Mouse (Mus musculus) urinary bladder, postnatal 14 days (tissue): Measurements from ENCODE around the gene Was.
"Not testable (repeated sequence)": the region's sequence is repeated elsewhere in the genome, so short reads cannot be mapped to it uniquely, and the experiment has no call there.

Source experiments
- DNase-seq: peaks from one replicate; pipeline ENCODE4 v3.0.0; 2021; ENCODE audit warnings: low spot score

Gene Was

DNA sequence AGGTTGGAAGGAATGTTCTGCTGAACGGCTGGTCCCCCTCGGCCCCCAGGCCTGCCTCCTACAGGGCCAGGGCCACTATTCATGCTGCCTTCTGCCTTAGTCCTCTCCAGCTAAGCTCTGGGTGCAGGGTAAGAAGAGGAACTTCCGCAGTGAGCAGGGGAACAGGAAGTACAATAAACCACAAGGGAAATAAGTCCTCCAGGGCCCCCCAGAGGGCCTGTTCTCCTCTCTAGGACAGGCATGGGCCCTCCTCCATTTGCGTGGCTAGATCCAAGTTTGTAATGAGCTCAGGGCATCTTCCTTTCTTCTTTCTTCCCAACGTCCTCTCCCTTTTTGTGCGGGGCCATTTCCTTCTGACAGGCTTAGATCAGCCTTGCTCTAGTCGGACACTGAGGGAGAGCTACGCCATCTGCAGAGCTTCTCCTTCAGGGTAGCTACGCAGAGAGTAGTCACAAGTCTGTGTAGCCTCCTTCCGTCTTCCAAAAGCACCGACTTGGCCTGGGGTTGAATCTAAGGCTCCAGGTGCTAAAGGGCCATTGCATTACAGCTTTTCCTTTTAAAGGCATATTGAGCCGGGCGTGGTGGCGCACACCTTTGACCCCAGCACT, at the start of gene Was:
TSS of gene Was (minus strand) at position 153 of the 608 bp plus-strand sequence.
- no peak for DNase-seq

DNA sequence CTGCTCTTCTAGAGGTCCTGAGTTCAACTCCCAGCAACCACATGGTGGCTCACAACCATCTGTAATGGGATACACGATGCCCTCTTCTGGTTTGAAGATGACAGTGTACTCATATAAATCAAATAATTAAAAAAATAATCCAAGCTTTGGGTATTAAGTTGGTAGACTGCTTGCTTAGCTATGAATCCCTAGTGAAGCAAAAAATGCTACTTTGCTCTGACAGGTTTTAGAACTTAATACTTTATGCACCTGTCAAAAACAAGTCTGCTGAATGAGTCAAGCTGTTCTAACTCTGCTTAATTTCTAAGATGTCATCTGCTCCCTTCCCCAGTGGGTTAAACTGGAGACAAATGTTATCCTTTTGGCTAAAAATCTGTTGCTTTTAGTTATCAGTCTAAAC, 49.2 kb upstream of the Was start:
- no peak for DNase-seq

DNA sequence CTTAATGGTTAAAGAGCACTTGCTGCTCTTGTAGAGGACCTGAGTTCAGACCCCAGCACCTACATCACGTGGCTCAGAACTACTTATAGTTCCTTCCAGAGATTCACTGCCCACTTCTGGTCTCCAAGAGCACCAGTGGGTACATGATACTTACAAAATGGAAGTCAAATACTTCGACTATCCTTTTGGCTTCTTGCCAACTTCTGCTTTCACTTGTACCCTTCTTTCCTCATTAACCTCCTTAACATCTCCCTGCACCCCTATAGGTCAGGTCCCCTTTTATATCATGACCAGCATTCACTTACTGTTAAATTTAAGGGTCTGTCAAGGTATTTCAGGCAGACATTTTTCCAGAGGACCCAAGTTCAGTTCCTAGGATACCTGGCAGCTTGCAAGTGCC, 45.6 kb upstream of the Was start:
- no peak for DNase-seq

DNA sequence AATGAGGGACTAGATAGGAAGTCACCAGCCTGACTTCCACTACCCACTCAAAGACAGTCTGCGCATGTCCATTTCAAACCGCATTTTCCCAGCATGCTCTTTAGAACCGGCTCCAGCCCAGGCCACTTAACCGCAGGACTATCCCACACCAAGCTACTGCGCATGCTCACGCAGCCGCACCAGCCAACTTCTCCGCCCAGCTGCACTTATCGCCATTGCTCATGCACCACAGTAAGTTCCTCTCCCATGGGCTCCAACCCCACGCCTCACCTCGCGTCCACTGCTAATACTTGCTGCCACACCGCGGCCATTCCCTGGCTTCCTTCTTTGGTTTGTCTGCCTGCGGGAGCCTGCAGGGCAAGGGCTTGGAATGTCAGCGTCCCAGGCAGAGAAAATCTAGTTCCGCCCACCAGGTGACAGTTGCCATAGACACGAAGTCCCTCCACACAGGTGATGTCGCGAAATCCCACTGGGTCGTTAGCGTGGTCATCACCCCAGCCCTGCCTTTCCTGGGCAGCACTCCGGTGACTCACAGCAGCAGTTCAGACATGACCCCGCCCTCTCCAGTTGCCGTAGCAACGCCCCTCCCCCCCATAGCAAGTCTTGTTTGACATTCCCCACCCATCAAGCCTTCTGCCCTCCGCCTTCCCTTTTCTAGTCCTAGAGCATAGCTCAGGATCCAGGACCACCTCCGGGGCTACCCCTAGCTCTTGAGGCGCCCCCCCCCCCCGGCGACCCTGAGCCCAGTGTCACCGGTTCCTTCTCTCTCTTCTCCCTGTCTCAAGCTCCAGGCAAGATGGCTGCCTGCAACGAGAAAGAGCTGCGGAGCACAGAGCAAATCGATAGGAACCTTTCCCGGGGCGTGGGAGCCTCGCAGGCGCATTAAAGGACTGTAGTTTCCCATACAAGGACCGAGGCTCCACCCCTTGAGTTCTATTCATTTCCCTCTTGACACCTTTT, 42.0 kb upstream of the Was start, which contains the start of gene Wdr13:
TSS of gene Wdr13 (minus strand) at position 876 of the 960 bp plus-strand sequence.
- peak; percentile 87 for DNase-seq

DNA sequence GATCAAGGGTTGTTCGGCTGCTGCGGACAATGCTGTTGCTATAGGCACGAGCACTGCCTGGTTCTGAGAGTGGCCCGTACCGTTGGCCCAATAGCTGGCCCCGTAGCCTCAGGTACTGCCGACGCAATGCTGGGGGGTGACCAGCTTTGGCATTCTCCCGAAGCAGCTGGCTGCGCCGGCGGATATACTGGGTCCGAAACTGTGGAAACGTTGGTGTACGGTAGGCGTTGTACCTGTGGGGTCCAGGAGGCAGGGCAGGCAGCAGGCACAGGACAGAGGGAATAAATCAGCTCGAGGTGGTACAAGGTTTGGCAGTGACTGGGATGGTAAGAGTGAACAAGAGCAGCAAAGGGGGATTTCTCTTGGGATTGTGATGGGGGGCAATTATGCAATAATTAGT, 41.1 kb upstream of the Was start:
- no peak for DNase-seq

DNA sequence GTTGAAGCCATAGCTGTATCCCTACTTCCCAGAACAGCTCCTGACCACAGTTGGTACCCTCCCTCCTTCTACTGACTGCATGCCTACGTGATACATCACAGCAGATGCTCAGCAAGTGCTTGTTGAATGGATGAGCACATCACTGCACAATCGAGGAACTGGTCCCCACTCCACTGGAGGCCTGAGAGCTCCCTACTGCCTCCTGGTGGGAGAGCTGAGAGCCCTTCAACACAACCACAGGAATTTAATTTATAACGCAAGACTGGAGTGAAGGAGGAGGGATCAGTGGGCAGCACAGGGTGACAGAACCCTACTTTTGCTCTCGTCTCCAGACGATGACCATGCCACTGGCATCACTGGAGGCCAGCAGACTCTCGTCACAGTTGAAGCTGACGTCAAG, 34.9 kb upstream of the Was start:
- no peak for DNase-seq

DNA sequence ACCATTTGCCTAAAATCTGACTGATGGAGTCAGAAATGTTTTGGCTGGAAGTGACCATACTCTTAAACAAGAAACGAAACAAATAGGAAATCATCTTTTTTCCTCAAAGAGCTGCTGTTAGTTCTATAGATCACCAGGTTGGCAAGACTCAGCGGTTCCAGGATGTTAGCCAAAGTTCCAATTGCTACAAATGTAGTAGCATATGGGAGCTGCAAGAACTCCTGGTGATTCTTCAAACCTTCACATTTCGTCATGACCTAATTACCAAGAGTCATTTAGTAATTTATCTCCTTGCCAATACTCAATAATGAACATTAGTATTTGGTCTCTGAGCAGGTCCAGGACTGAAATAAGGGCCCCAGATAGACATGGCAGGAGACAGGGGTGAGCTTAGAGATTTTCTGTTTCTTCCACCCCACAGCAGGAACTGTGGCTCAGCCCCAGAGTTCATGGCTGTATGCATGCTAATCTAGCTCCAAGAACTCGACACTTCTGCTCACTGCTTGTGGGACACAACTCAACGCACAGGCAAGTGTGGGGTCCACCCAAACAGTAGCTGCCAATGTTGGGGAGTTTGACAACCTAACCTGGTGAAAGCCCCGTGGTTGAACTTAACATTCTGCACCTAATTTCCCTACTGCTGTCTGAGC, 33.6 kb upstream of the Was start:
- DNase-seq, result no peak

DNA sequence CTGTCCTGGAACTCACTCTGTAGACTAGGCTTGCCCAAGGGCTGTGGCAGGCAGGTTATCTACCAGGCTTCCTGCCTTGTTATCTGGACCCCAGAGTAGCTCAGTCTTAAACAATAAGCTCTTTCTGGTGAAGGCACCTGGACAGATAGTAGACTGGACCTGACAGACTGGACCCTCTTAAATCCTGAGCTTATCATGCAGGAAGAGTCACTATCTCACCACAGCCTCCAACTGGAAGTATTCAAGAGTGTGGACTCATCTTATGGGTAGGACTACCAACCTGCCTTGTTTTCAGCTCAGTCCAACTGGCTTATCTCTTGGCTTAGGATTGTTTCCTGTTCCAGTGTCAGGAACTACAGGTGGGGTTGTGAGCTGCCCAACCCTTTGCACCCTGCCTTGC, 27.0 kb upstream of the Was start:
- DNase-seq, result no peak

DNA sequence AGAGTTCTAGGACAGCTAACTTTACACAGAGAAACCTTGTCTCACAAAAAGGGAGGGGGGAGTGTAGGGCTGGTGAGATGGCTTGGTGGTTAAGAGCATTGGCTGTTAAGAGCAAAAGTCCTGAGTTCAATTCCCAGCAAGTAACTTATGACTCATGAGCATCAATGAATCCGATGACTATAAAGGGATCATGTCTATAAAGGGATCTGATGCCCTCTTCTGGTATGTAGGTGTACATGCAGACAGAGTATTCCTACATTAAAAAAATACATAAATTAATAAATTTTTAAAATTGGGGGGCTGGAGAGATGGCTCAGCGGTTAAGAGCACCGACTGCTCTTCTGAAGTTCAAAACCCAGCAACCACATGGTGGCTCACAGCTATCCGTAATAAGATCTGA, 25.0 kb upstream of the Was start:
- DNase-seq, result no peak

DNA sequence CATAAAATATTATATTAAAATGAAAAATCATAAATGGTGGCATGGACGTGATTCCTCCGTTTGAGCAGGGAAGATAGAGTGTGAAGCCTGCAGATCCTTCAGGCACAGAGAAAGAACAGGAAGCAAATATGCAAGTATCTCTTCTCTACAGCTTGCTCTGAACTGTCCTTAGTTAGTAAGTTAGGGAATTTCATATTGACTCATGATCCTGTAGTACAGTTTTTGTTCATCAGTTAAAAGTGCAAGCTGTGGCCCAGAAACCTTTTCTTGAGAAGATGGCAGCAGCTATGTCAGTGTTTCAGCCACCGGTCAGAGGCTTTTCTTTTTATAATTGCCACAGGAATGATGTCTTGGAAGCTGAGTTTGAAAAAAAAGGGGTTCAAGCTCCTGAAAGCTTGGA, 14.7 kb upstream of the Was start:
- no peak for DNase-seq

DNA sequence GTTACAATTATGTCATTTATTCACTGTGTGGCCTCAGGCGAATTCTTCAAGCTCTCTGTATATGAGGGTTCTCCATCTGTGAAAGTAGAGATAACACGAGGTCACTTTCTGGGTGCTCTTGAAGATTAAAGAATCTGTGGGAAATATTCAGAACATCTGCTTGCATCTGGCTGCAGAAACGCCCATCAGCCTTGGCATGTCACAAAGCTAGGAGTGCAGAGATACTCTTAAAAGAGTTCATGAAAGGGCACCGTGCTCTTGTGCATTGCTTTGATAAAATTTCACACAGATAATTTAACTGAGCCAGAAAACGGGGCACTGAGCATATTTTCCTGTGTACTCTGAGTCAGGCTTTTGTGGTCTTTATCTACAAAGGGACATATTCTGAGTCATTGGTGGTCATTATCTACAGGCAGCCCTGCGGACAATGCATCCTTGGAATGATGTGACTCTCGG, 11.9 kb upstream of the Was start:
- DNase-seq, result no peak

DNA sequence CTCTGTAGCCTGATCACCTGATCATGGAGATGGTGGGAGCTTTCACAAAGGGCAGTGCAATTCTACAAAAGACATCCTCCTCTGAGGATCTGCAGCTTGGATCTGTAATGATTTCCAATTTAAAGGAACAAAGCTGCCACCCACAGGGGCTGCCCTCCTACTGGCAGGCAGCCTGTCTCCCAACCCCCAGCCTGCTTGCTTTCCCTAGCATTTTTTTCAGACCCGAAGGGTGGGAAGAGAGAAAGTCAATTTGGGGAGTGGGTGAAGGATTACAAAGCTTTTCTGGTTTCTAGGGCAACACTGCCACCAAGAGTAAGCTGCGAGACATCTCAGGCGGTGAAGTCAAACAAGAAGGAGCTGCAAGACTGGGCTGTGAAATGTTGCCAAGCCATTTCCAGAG, 10.7 kb upstream of the Was start:
- DNase-seq, result no peak

DNA sequence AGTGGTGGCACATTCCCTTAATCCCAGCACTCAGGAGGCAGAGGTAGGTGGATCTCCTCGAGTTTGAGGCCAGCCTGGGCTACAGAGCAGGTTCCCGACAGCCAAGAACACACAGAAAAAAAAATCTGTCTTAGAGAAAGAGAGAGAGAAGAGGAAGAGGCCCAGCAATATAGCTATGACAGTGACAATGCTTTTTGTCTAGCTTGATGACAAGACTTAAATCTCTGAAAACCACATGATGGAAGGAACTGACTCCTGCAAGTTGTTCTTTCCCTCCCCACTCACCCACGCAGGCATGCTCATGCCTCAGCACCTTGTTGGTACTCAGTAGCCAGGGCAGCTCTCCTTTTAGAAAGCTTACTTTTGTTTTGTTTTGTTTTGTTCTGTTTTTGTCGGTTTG, 9.1 kb upstream of the Was start:
- no peak for DNase-seq

DNA sequence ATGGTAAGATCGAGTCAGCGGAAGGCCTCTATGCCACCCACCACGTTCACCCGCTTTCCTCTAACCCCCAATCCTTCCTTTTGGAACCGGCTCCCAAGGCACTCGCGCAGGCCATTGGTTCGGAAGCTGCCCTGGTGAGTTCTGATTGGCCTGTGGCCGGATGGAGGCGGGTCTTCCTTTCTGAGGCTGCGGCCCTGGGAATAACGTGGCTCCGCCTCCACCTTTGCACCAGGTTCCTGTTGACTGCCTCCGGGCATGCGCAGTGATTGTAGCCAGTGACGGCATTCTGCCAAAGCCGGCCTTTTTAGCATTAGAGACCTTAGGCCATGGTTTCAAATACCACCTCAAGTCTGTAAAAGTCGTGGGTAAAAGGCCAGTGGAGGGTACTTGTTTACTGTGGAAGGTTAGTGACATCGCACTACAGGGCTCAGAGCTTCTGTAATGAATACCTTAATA, 6.5 kb upstream of the Was start:
- DNase-seq, result peak; percentile 96

DNA sequence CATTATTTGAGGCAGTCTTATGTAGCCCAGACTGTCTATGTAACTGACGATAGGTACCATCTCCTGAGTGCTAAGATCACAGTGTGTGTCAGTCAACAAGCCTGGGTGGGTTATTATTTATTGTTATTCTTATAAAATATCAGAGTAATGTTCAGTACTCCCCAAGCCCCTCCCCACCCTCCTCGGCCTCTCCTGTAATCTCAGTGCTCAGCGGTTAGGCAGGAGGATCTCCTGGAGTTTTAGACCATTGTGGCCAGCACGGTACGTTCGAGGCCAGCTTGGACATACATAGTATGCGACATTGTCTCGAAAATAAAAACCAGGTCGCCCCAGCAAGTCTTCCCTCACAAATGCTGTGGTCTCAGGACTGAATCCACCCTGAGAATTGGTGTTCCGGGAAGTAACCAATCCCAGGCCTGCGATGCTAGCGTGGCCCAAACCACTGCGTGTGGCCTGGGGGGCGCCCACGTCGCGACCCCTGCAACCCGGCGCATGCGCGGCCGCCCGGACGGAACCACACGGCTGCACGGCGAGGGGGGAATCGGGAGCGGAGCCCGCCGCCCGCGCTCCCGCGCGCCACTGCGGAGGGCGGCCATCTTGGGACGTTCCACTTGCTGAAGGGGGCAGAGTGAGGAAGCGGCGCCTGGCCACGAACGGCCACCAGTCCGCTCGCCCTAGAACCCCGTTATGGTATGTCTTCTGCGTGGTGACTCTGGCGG, 5.9 kb upstream of the Was start:
- peak; percentile 72 for DNase-seq

DNA sequence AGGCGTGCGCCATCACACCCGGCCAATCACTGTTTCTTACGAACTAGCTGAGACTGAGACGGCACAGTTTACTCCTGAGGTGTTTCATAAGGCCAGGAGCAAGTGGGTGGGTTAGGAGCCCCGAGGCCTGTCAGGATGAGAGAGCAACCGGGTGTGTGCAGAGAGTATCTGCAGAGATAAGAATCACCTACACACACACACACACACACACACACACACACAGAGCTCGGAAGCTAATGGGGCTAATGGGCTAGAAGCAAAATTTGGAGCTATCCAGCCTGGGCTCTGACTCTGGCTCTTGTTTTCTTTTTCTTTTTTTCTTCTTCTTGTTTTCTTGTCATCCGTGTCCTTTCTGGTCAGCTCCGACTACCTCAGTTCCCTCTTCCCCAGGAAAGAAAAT, 5.2 kb upstream of the Was start:
- no peak for DNase-seq

DNA sequence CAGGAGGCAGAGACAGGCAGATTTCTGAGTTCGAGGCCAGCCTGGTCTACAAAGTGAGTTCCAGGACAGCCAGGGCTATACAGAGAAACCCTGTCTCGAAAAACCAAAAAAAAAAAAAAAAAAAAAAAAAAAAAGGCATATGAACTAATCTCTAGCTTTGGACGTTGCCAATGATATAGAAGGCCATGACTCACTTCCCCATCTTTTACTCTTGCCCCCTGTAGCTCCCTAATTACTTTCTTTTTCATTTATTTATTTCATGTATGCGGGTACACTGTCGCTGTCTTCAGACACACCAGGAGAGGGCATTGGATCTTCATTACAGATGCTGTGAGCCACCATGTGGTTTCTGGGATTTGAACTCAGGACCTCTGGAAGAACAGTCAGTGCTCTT, 653 bp upstream of the Was start:
- DNase-seq, result not testable (repeated sequence)

DNA sequence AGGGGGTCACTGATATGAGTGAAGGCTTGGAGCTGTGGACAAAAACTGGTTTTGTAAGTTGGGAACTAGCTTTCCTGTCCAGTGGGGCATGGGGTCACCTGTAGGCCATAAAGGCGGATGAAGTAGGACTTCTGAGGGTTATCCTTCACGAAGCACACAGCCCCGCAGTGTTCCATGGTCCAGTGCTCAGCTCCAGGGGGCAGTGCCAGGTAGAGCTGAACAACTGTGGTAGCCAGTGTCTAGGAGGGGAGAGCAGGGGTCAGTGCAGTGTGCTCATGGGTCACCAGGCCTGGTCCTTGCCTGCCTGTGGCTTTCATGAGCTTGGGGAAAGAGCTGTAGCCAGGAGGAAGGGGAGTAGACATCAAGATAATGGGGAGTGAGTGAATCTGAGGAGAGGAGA, 552 bp downstream of the Was start:
- DNase-seq, result no peak

DNA sequence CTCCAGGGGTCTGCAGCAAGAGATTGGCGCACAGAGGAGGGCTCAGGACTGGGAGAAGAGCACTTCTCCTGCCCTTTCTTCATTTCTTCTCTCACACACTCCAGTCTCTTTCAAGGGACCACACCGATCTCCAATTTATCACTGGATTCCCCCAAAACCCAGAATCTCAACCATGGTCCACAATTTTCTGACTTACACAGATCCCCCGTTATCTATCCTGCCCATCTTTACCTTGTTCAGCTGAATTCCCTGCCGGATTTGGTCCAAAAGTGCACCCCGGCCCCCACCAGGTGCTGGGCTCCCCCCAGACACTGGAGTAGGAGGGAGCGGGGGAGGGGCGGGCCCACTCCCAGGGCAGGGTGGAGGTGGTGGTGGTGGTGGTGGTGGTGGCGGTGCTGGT, 4.7 kb downstream of the Was start:
- DNase-seq, result no peak

DNA sequence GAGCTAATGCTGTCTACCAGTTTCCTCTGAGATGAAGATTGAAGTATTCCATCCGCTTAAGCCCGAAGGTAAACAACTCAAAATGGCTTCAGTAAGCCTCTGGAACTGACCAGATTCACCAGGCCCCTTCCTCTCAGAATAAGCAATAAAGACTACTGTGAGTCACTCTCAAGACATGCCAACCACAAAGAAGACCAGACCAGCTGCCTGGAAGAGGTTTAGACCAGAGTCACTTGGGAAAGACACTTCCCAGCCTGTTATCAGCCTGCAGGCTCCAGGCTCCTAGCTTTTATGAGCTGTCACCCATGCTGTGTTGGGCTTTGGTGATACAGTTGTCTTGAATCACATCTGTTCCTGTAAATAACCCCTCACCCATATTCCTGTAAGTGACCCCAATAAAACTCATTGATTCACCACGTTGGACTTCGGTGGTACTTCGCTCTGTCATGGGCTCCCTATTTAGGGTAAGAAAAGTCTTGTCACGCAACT, 5.5 kb downstream of the Was start:
- DNase-seq, result no peak

DNA sequence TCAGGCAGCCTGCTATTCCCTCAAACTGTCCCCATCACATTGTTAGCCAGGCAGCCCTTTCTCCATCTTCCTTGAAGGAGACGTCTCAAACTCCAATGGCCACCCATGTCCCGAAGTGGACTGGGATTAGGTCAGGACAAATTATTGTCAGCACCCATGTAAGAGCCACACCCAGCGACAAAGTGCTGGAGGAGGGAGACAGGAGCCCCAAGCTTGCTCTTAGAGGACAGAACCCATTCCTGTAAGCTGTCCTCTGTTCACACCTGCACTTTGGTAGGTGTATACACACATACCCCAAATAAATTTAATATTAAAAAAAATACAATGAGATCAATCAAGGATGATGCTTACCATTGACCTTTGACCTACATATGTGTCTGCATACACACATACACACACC, 15.2 kb downstream of the Was start:
- no peak for DNase-seq

DNA sequence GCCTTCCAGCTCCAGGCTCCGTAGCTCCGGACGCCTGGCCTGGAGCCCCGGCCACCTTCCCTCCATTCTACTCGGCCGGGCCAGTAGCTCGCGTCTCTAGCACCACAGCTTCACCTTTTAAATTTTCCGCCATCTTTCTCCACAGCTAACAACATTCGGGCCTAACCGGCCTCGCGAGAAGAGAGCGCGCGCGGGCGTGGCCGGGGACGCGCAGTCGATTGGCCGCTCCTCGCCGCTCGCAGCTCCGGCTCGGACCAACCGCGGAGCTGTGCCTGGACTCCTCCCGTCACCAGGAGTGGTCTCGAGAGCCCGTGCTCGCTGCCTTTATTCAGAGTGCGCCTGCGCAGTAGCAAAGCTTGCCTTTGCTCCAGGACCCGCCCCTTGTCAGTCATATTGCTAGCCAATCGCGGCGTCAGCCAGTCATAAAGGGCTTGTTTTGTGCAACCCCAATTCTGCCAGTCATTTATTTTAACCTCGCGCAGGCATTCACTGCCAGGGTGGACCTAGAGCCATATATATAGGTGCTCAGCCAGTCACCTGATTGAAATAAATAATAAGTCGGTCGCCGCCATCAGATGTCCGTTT, 15.8 kb downstream of the Was start, which contains the start of gene Suv39h1:
TSS of gene Suv39h1 (minus strand) at position 331 of the 585 bp plus-strand sequence.
- peak; percentile 93 for DNase-seq
